Comparison of ENCODE assay signal across 28 mouse cellular contexts in the genomic region with DNA sequence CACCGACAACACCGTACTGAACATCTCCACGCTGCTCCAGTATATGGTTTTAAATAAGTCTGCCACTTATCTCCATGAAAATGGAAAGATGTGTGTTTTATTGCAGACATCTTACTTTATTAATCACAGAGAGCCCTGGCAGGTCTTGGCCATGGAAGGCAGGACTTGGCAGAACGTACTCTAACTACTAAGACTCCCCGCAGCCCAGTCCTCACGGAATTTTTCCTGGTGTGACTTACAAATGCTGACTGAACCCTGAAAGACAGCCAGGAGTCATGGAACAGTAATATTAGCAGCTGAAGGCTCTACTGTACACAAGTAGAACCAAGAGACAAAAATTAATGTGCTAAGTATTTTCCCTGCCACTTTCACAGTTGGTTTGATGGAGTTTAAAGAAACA. TPM values are rescaled to one million over a fixed set of nuclear protein-coding genes. Genes with fewer than 3 reads are reported as not detected.
A peak's percentile ranks its signal among the peaks of the same experiment; 100 is the strongest.
DNase-seq lines count a peak whose midpoint lies in the region; ATAC-seq and TF ChIP-seq lines count a peak whose summit lies in the region.
"Had no signal": no experiment of that assay in that cellular context is flagged by ENCODE, and none has a peak within 500 bp of the region (broad histone marks: within the 10 kb centered on the region; RNA-seq: fewer than 3 reads in every experiment).

No protein-coding gene starts in this region.

- H3K4me1 ChIP-seq in limb, embryonic 14.5 days (ENCODE audit: control insufficient read depth, insufficient read depth, low read length): 0 out of 2 replicates have a peak, but pooled peaks cover 4% of the 10 kb centered on the region
- H3K4me1 ChIP-seq in limb, embryonic 10.5 days: no peaks in the 10 kb centered on the region
- no peaks in the 10 kb centered on the region for H3K4me1 ChIP-seq in midbrain, postnatal 0 days (ENCODE audit: insufficient read depth, low read length)
- no peaks in the 10 kb centered on the region for H3K4me1 ChIP-seq in midbrain, embryonic 10.5 days
- no peaks in the 10 kb centered on the region for H3K4me1 ChIP-seq in liver, postnatal 0 days (ENCODE audit: insufficient read depth)
- H3K4me1 ChIP-seq: embryonic facial prominence, embryonic 12.5 days; intestine, embryonic 15.5 days; megakaryocyte, embryonic 14.5 days had no signal

- no peak for TF ChIP-seq CTCF in midbrain, postnatal 0 days (IDR thresholded peaks at IDR 0.05)
- TF ChIP-seq CTCF in liver, postnatal 0 days (IDR thresholded peaks at IDR 0.05; ENCODE audit: low read depth): no peak

- TF ChIP-seq EP300 in liver, postnatal 0 days (IDR thresholded peaks at IDR 0.05; ENCODE audit: low read depth): no peak

- DNase-seq in heart, adult 11 months: peak; percentile 79
- DNase-seq in heart, postnatal 25 days (ENCODE audit: low spot score): no peak
- peak; percentile 65 for DNase-seq in limb, embryonic 14.5 days (ENCODE audit: low spot score)
- no peak for DNase-seq in limb, embryonic 10.5 days (ENCODE audit: low spot score)
- DNase-seq in midbrain, postnatal 0 days (ENCODE audit: low spot score): peak; percentile 31
- no peak for DNase-seq in midbrain, embryonic 10.5 days (ENCODE audit: low spot score)
- DNase-seq in liver, postnatal 0 days: no peak
- DNase-seq in gastrocnemius, postnatal 25 days: no peak
- DNase-seq: adrenal gland, postnatal 14 days; cerebellum, adult 11 months; cerebellum, adult 9-10 months; cerebellum, postnatal 36 days; gastrocnemius, adult 2 months; heart, postnatal 10 days; kidney, adult 8-10 months; kidney, postnatal 4 days; midbrain, embryonic 14.5 days; right cerebral cortex, postnatal 25 days; thymus, postnatal 14 days had no signal

- no peak for TF ChIP-seq POLR2A in limb, embryonic 14.5 days (IDR thresholded peaks at IDR 0.05; ENCODE audit: borderline replicate concordance, extremely low read depth, insufficient read depth, insufficient read length)

- H3K27me3 ChIP-seq in limb, embryonic 14.5 days (ENCODE audit: control insufficient read depth, insufficient read depth, low read length): no peaks in the 10 kb centered on the region
- H3K27me3 ChIP-seq in limb, embryonic 10.5 days (ENCODE audit: low read depth, poor library complexity, severe bottlenecking): no peaks in the 10 kb centered on the region
- no peaks in the 10 kb centered on the region for H3K27me3 ChIP-seq in midbrain, postnatal 0 days (ENCODE audit: insufficient read depth, low read length)
- H3K27me3 ChIP-seq in midbrain, embryonic 10.5 days (ENCODE audit: low read depth, poor library complexity, severe bottlenecking): no peaks in the 10 kb centered on the region
- no peaks in the 10 kb centered on the region for H3K27me3 ChIP-seq in liver, postnatal 0 days (ENCODE audit: insufficient read depth, low read length)
- H3K27me3 ChIP-seq: embryonic facial prominence, embryonic 12.5 days; intestine, embryonic 15.5 days; megakaryocyte, embryonic 14.5 days had no signal

- H3K36me3 ChIP-seq in limb, embryonic 14.5 days (ENCODE audit: control insufficient read depth, insufficient read depth, low read length): no peaks in the 10 kb centered on the region
- H3K36me3 ChIP-seq in limb, embryonic 10.5 days: no peaks in the 10 kb centered on the region
- 0 out of 2 replicates have a peak, but pooled peaks cover 2% of the 10 kb centered on the region for H3K36me3 ChIP-seq in midbrain, postnatal 0 days (ENCODE audit: insufficient read depth, low read length)
- no peaks in the 10 kb centered on the region for H3K36me3 ChIP-seq in midbrain, embryonic 10.5 days
- no peaks in the 10 kb centered on the region for H3K36me3 ChIP-seq in liver, postnatal 0 days (replicated peaks; ENCODE audit: insufficient read depth, low read length)
- H3K36me3 ChIP-seq: embryonic facial prominence, embryonic 12.5 days; G1E; intestine, embryonic 15.5 days had no signal

- no peak overlapping the region for H3K27ac ChIP-seq in limb, embryonic 14.5 days (replicated peaks; ENCODE audit: low read depth, low read length)
- no peak overlapping the region for H3K27ac ChIP-seq in limb, embryonic 10.5 days
- H3K27ac ChIP-seq in midbrain, postnatal 0 days (ENCODE audit: low read depth, low read length): no peak overlapping the region
- no peak overlapping the region for H3K27ac ChIP-seq in midbrain, embryonic 10.5 days (replicated peaks)
- H3K27ac ChIP-seq in liver, postnatal 0 days (ENCODE audit: low read depth): no peak overlapping the region
- H3K27ac ChIP-seq: embryonic facial prominence, embryonic 12.5 days; gastrocnemius, adult 2 months; intestine, embryonic 15.5 days; kidney, postnatal 0 days had no signal

- no peak overlapping the region for H3K4me3 ChIP-seq in limb, embryonic 14.5 days (replicated peaks; ENCODE audit: low read length)
- H3K4me3 ChIP-seq in limb, embryonic 10.5 days: no peak overlapping the region
- H3K4me3 ChIP-seq in midbrain, postnatal 0 days (ENCODE audit: low read depth, low read length): no peak overlapping the region
- H3K4me3 ChIP-seq in midbrain, embryonic 10.5 days: no peak overlapping the region
- no peak overlapping the region for H3K4me3 ChIP-seq in liver, postnatal 0 days (ENCODE audit: low read depth, low read length)
- H3K4me3 ChIP-seq: embryonic facial prominence, embryonic 12.5 days; erythroblast, embryonic 14.5 days; gastrocnemius, adult 2 months; intestine, embryonic 15.5 days; megakaryocyte, embryonic 14.5 days had no signal

- ATAC-seq in limb, embryonic 14.5 days (ENCODE audit: low FRiP score, low read depth): no peak
- no peak for ATAC-seq in midbrain, postnatal 0 days (ENCODE audit: low FRiP score)
- ATAC-seq in liver, postnatal 0 days: no peak
- ATAC-seq: forebrain, embryonic 16.5 days; hindbrain, embryonic 16.5 days; intestine, embryonic 15.5 days had no signal

- H3K4me2 ChIP-seq in limb, embryonic 14.5 days (replicated peaks; ENCODE audit: low read depth, low read length, severe bottlenecking): no peak overlapping the region
- no peak overlapping the region for H3K4me2 ChIP-seq in midbrain, postnatal 0 days (ENCODE audit: low read depth, low read length, poor library complexity, severe bottlenecking)
- H3K4me2 ChIP-seq in liver, postnatal 0 days (ENCODE audit: low read depth, low read length): no peak overlapping the region
- H3K4me2 ChIP-seq: embryonic facial prominence, embryonic 12.5 days; intestine, embryonic 15.5 days; liver, embryonic 11.5 days had no signal

- H3K9ac ChIP-seq in limb, embryonic 14.5 days (ENCODE audit: low read depth, low read length, severe bottlenecking): no peak overlapping the region
- no peak overlapping the region for H3K9ac ChIP-seq in midbrain, postnatal 0 days (replicated peaks; ENCODE audit: low read length, poor library complexity, severe bottlenecking)
- H3K9ac ChIP-seq in liver, postnatal 0 days (replicated peaks): no peak overlapping the region
- H3K9ac ChIP-seq: embryonic facial prominence, embryonic 12.5 days; intestine, embryonic 15.5 days had no signal

- no peaks in the 10 kb centered on the region for H3K9me3 ChIP-seq in limb, embryonic 14.5 days (ENCODE audit: control insufficient read depth, low read length)
- no peaks in the 10 kb centered on the region for H3K9me3 ChIP-seq in limb, embryonic 10.5 days (replicated peaks)
- H3K9me3 ChIP-seq in midbrain, postnatal 0 days (ENCODE audit: low read length): no peaks in the 10 kb centered on the region
- H3K9me3 ChIP-seq in midbrain, embryonic 10.5 days (replicated peaks): no peaks in the 10 kb centered on the region
- no peaks in the 10 kb centered on the region for H3K9me3 ChIP-seq in liver, postnatal 0 days (ENCODE audit: low read length)
- H3K9me3 ChIP-seq: embryonic facial prominence, embryonic 12.5 days; G1E; intestine, embryonic 15.5 days; megakaryocyte, embryonic 14.5 days had no signal

- 63% methylated on average over 6 of the region's 6 CpGs for WGBS in limb, embryonic 14.5 days
- 92% methylated on average over 6 of the region's 6 CpGs for WGBS in limb, embryonic 10.5 days
- WGBS in midbrain, postnatal 0 days: 84% methylated on average over 6 of the region's 6 CpGs
- WGBS in midbrain, embryonic 10.5 days: 94% methylated on average over 6 of the region's 6 CpGs
- WGBS in liver, postnatal 0 days (ENCODE audit: insufficient replicate concordance): 84% methylated on average over 6 of the region's 6 CpGs

- intact Hi-C loops in heart, postnatal 25 days (cut with DNase I): no loop called here

RNA-seq across cellular contexts. Expression of a gene that starts 34.0 kb away (rescaled TPM):
- under 1 TPM; 0.39 to 0.59 TPM for total RNA-seq in heart, postnatal 25 days (2021)
- polyA plus RNA-seq in limb, embryonic 14.5 days (2012; rRNA removed): 1.7 and 2.2 TPM in 2 replicates
- 3.5 and 4.5 TPM in 2 replicates for polyA plus RNA-seq in limb, embryonic 14.5 days (2014; fragmentation: Nextera tagmentation; extraction: Ambion mirVana)
- 1.6 and 2.6 TPM in 2 replicates for polyA plus RNA-seq in limb, embryonic 10.5 days (2016; fragmentation: Nextera tagmentation; extraction: Ambion mirVana)
- 30.4 and 38.7 TPM in 2 replicates for total RNA-seq in midbrain, postnatal 0 days (2014; rRNA removed)
- 75.0 and 75.5 TPM in 2 replicates for polyA plus RNA-seq in midbrain, postnatal 0 days (2015; fragmentation: Nextera tagmentation; extraction: Ambion mirVana)
- polyA plus RNA-seq in midbrain, embryonic 10.5 days (2016; fragmentation: Nextera tagmentation; extraction: Ambion mirVana): 3.4 and 4.4 TPM in 2 replicates
- polyA plus RNA-seq in liver, postnatal 0 days (2015; fragmentation: Nextera tagmentation; extraction: Ambion mirVana): 1.2 and 1.4 TPM in 2 replicates
- under 1 TPM; 0.26 to 0.27 TPM for total RNA-seq in gastrocnemius, postnatal 25 days (2021)
- polyA plus RNA-seq: erythroblast, embryonic 14.5 days had no signal

RNA-seq across cellular contexts. Expression of a gene that starts 34.1 kb away (rescaled TPM):
- 1 to 10 TPM; 7.0 to 7.5 TPM for total RNA-seq in heart, postnatal 25 days (2021)
- 19.6 and 23.1 TPM in 2 replicates for polyA plus RNA-seq in limb, embryonic 14.5 days (2012; rRNA removed)
- 33.6 and 37.9 TPM in 2 replicates for polyA plus RNA-seq in limb, embryonic 14.5 days (2014; fragmentation: Nextera tagmentation; extraction: Ambion mirVana)
- polyA plus RNA-seq in limb, embryonic 10.5 days (2016; fragmentation: Nextera tagmentation; extraction: Ambion mirVana): 34.2 and 37.2 TPM in 2 replicates
- 19.3 and 20.9 TPM in 2 replicates for total RNA-seq in midbrain, postnatal 0 days (2014; rRNA removed)
- 25.1 and 25.5 TPM in 2 replicates for polyA plus RNA-seq in midbrain, postnatal 0 days (2015; fragmentation: Nextera tagmentation; extraction: Ambion mirVana)
- 35.6 and 40.1 TPM in 2 replicates for polyA plus RNA-seq in midbrain, embryonic 10.5 days (2016; fragmentation: Nextera tagmentation; extraction: Ambion mirVana)
- 26.5 and 28.2 TPM in 2 replicates for polyA plus RNA-seq in liver, postnatal 0 days (2015; fragmentation: Nextera tagmentation; extraction: Ambion mirVana)
- 1 to 10 TPM; 4.2 to 5.0 TPM for total RNA-seq in gastrocnemius, postnatal 25 days (2021)

Comparison
In these comparisons a context has a peak if more than half of its experiments do, and no peak if none do; other contexts are left out.
1. DNase-seq: peak in heart, adult 11 months (single experiment), limb, embryonic 14.5 days (single experiment) and midbrain, postnatal 0 days (single experiment); none in heart, postnatal 25 days (single experiment), limb, embryonic 10.5 days (single experiment), midbrain, embryonic 10.5 days (single experiment), liver, postnatal 0 days (single experiment) and gastrocnemius, postnatal 25 days (single experiment).
2. RNA of a gene that starts 34.0 kb away (polyA plus RNA-seq): 75.0 to 75.5 TPM in midbrain, postnatal 0 days; 3.4 to 4.4 TPM in midbrain, embryonic 10.5 days, 1.7 to 4.5 TPM in limb, embryonic 14.5 days, 1.6 to 2.6 TPM in limb, embryonic 10.5 days and 1.2 to 1.4 TPM in liver, postnatal 0 days; every median in the first group is over 10 times any median in the second.